Mouse (Mus musculus) ES-Bruce4 (cell line): ENCODE measurements around the gene Slit3.

Experiments used
- CTCF ChIP-seq: IDR thresholded peaks from one replicate; pipeline ENCODE4 v1.8.1; 2011; ENCODE audit warnings: low read depth, low read length
- EP300 ChIP-seq: IDR thresholded peaks from 2 replicates; pipeline ENCODE4 v1.6.1; 2011; ENCODE audit warnings: low read depth, low read length; ENCODE audit not compliant: insufficient read depth
- POLR2A ChIP-seq: IDR thresholded peaks from one replicate; pipeline ENCODE4 v1.8.1; 2011; ENCODE audit warnings: low read length; ENCODE audit not compliant: insufficient read depth

DNA sequence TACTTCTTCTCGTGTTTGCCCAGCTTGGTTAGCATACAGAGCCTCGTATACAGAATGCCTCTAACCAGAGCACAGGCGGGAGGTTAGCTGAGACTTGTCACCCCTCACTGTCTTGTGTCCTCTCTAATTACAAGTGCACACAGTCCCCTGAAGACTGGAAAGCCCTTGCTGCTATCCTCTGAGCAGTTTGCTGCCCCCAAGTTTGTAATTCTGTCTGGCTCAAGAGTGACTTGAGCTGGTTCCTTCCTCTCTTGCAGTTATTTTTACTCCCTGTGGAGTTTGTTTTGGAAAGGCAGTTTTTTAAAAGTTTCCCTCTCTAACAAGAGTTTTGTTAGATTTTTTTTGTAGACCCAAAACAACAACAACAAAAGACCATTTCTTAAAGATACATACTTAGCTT is 285.0 kb downstream of the Slit3 start:
- TF ChIP-seq POLR2A (no peak), CTCF (no peak), EP300 (no peak)
